Mouse (Mus musculus): ENCODE measurements at regions not wholly inside any gene's neighbourhood (a gene's known extent, or its start where the extent isn't known, plus 50 kb on each side); places are given as distances from the start of the nearest gene placed in this dataset.

GRCm38 (mm10) chr3:53325080-53325479 lies 138.1 kb downstream of the Nhlrc3 start:
- TF ChIP-seq GATA1 (IDR thresholded peaks at IDR 0.05; ENCODE audit: borderline replicate concordance, low read length) (no peak), FLI1 (IDR thresholded peaks at IDR 0.05; ENCODE audit: low read length) (no peak)

All from megakaryocyte, embryonic 14.5 days (primary cell).